Mouse (Mus musculus) lung, postnatal 4 days (tissue): ENCODE measurements at regions not wholly inside any gene's neighbourhood (a gene's known extent, or its start where the extent isn't known, plus 50 kb on each side); places are given as distances from the start of the nearest gene placed in this dataset.

Experiments
- DNase-seq, 2 experiments: peaks; one replicate each; pipeline ENCODE4 v3.0.0; 2021

DNA sequence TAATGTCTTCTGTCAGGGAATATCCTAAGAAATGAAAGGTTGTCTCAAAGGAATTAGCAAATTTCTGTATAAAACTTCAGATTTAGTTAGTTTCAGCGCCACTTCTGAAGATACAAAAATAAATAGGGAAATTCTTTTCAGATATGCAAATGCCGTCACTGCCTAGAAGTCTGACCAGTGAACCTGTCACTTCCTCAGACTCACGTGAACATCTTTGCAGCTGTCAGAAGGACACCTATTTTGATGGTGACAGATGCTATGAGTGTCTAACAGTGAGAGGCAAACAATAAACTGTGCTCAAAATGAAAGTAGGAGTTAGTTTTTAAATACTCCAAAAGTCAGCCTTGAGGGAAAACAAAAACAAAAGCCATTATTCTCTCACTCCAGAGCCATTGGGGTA, 57.5 kb upstream of the Igf1r start:
- no peak for DNase-seq

DNA sequence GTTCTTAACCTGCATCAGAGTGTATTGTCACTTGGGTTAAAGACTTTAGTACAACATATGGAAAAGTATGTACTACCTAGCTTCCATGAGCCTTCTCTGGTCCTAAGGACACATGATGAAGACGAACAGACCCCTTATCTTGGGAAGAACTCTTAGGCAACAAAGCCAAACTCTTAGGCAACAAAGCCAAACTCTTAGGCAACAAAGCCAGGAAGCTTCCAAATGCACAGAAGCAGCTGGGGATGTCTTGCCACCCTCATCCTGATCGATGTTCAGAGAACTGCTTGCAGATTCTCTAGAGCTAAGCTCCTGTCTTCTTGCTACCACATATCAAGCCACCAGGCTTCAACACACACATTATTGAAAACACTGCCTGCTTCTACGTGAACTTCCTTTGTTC, 59.7 kb upstream of the Igf1r start:
- no peak for DNase-seq

DNA sequence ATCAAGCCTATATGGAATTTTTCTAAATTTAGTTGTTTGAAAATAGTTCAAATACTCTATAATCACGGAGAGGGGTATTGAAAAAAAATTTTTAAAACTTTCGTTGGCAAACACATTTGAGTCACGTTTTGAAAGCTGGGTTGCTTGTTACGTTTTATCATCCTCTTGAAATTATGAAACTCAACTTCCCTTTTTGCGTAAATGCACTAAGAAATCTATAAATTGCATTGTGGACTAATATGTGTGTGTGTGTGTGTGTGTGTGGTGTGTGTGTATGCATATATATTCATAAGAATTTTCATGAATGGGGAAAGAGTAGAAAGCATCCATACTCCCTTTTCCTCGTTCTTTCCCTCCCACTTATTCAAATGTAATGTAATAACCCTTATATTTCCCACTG, 69.6 kb upstream of the Igf1r start:
- no peak for DNase-seq

DNA sequence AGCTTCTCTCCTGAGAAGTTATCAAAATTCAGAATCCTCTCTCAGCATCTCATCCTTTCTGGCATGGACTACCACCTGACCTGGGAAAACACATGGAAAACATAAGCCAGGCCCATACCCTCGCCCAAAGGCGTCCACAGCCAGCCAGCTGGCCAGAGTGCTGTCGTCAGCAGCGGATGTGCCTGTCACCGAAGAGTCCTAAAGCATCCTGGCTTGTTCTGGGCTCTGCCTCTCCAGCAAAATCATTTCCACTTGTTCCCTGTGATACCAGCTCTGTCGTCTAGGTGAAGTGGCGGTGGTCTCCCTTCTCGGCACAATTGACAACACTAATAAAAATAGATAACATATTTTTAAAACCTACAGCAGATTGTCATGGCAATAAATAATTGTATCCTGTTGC, 70.0 kb upstream of the Igf1r start:
- no peak for DNase-seq

DNA sequence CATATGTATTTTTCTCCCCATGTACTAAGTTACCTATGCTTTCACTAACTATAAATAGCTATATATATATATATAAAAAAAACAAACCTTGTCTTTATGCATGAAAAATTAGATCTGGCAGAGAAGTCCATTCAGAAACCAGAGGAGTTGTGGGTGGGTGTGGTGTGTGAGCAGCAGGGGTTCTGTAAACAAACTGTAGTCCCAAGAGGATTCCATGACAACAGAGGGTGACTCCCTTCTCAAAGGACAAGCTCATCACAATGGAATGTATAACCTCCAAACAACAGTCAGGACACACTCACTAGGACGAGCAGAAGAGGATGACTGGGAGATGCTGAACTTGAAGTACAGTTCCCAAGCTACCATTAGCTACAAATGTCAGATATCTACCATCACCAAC, 74.4 kb upstream of the Igf1r start:
- no peak for DNase-seq

DNA sequence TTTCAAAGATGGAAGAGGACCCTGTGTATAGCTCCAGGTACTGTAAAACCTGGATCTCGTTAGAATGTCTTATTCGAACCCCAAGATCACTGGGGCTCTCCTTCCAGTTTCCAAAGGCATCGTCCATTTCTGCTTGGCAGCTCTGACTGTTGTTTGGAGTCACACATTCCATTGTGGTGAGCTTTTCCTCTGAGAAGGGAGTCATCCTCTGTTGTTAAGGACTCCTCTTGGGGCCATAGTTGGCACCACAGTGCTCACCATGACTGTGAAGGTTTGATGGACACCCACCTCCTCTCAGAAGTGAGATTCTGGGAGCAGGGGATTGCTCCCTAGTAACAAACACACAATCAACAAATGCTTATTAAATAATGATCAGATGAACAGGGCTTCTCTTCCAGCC, 75.0 kb upstream of the Igf1r start:
- no peak for DNase-seq

DNA sequence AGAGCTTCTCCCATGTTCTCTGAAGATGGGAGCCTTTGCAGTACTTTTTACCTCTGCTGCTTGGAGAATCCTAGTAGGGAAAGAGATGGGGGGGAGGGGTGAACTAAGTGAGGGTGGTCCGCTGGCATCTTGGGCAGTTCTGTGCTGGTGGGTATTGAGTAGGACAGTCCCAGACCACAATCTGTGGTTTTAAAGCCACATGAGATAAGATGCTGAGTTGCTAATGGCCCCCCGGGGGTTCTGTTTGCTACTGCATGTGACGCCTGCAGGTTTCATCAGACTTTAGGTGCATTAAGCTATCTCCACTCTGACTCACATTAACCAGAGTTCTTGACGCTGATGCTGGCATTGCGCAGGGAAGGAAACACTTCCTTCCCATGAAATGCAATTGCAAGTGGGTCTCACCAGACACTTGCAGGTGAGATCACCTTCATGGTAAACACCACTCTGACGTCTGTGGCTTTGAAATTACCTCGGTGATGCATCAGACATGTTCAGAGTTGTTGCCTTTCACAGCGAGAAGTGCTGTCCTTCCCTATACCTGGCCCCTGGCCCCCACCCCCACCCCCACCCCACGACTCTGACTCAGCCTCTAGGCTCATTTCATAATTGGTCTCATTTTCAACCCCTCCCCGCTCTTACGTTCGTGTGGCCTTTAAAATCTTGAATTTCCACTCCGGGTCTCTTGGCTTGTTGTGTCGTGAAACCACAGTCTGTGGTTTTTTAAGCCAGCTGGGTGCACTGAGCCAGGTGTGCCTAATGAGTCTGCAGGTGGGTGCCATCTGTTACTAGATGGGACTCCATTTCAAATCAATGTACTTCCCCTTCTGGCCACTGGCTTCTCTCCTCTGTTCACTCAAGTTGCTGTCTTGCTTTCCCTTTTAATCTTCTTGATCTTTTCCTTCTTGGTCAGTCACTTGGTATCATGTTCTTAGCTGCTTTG, 94.8 kb upstream of the Synm start:
- DNase-seq, result no peak

DNA sequence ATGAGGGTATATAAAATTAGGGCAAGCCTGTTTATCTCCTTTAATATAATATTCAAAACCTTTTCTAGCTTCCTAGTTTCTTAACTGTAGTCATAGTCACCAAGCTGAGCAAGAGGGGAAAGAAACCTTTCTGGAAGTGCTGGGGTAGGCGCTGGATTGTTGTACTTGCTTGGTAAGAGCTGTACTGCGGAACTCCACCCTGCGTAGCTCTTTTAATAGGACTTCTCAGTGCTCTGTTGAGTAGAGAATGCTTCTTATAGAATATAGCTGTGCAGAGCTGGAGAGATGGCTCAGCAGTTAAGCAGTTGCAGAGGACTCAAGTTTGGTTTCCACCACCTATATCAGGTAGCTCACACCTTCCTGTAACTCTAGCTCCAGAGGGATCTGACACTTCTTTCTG, 93.3 kb upstream of the Synm start:
- no peak for DNase-seq

DNA sequence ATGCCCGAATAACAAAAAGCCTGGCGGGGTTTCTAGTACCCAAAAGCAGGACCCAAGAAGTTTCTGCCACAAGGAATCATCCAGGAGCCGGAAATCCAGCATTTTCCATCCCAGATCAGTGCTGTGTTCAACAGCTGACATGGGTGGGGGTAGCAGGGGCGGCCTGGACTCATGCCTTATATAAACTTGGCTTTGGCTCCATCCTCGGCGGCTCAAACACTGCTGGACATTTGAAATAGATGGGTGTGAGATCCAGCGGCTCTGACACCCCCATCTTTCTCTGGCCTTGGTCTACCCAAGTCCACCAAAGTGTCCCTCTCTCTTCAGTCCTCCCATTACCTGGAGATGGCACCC, 89.9 kb upstream of the Synm start:
- DNase-seq, result peak; percentile 40 to 41

DNA sequence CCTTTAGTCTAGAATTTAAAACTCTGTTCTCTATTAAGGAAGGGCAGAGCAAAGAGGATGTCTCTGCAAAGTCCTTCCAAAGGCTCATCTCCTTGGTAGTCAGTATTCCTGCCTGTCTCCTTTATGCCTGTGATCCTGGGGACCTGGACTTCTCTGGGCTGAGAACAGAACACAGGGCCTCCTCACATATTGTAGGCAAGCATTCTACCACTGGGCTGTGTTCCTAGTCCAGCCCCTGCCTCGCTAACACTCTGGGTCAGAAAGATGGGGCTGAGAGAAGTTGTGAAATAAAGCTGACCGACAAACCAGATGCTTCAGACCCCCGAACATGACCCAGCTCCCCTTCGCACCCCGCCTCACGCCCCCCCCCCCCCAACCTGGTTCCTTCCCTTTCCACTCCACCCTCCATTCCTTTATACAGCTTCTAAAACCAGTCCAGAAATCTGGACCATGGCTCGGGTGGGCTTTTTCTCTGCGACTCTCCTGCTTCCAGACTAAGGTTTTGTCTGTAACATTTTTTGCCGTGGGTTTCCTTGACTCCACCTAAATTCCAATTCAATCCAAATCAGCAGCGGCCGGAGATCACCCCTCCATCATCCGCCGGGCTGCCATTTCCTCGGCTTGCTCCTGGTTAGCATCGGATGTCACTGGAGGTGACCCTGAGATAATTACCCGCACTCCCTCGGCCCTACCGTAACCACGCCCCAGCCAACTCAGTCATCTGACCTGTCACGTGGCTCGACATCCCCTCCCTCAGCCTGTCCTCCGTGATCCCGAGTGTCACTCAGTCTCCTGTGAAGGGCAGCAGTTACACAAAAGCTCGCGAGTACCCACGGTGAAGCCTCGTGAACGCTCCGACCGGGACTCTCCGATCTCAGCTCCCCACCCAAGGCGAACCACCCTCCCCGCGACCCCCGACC, 89.3 kb upstream of the Synm start:
- DNase-seq, result peak; percentile 69 to 75

DNA sequence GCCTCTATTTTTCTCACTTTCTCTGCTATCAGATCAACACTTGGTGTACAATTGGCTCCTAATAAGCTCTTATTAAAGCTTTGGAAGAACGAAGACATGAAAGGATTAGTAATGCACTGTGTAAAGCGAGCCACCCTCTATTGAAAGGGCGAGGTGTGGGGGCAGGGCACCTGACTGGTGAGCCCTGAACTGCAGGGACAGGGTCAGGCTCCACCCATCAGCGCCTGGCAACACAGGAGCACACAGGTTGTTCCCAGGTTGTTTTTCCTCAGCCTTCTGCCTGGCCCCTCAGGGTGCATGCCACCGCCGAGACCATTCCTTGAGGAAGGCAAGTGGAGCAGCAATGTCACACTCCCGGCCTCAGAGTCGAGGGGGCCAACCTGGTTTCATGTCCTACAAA, 87.3 kb upstream of the Synm start:
- DNase-seq, result peak in 1 of 2 experiments; percentile 27

DNA sequence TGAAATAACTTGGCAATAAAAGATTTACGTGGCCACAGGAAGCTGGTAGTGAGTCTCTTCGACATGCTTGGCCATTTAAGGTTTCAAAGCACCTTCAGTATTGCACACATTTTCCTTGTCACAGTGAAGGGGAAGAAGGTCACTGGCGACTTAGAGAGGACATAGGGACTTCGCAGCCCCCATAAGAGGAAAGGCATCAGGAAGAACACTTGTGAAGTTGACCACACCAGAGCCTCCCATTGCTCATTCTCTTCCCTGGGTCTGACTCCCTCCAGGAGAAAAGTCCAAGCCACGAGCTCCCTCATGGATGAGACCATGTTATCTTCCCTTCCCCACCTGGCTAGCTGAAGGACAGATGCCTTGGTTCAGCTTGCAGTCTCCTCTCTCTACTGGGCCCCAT, 77.4 kb upstream of the Synm start:
- DNase-seq, result no peak

DNA sequence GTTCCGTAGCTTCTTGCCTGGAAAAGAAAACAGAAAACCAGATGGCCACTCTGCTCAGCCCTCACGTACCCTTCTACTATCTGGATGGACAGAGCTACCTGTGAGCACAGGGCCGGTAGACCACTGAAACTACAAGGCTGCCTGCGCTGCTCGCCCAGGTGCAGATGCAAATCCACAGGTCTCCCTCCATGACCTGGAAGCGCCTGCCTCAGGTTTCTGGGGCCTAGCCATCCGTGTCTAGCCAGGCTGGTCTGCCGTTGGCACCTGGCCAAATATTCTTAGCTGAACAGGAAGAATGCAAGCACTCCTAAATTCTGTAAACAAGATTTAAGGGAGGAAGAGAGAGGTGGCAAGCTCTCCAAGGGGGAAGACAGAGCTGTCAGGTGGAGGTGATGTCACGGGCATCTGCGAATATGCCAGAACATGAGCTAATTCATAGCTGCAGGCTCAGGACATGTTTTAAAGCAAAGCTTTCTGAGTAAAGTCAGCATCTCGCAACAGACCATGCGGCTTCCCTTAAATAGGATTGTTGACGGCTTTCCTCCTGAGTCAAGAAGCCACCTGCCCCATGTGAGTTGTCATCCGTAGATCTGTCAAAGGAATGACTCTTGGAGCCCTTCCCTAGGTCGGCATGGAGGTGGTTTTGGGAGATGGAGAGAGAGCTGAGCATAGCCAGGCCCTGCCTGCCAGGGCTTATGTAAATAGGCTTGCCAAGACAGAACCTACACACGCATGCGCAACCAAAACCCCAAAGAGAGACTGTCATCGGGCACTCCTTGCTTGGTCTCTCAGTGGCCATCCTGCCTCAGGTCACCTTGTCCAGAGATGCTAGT, 76.8 kb upstream of the Synm start:
- DNase-seq, result peak; percentile 13 to 29

DNA sequence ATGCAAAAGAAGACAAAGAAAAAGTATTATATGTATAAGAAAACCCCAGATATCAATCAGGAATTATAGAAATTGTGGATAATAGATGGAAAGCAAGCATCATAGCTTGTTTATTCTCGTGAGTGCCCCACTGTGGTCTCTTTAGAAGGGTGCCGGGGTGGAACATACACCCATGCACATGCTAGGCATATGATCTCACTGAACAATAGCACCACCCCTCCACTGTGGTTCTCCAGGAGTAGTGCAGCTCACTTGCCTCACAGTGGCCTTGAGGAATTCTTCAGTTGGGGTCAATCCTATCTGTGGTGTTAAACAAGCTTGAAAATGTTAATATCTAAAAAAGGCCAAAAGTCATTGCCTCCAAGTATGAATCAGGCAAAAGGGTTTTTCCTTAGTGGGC, 72.2 kb upstream of the Synm start:
- peak in 1 of 2 experiments; percentile 11 for DNase-seq

DNA sequence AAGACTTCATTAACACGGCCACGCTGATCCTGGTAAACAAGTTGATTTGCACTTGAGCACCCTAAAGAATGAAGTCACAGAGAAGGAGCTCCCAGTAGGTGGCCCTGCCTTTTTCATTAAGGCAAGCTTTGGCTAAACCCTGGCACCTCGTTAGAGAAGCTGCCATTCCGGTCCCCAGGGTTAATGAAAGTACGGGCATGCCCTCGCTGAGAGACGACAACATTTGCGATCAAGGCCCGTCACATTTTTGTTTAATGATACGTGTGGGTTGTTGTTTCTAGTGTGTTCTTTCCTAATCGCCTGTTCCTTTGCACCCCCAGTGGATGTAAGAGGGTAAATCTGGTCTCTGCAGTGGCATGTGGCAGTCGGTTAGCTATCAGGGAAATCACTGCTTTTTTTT, 67.8 kb upstream of the Synm start:
- DNase-seq, result no peak

DNA sequence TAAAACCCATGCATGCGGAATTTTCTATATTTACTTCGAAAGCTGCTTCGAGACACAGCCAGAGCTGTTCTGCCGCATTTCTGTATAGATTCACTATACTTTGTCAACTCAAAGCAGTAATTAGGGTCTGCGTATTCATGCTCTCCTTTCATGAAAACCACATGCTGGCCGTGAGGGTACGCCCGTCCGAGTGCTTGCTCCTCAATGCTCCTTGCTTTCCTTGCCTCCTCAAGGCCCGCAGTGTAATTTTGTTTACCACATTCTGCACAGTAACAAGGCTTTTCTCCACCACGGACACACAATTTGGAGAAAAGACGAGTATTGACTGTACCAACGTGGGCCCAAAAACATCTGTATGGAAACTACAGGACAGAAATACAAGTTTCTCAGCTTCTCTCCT, 67.4 kb upstream of the Synm start:
- DNase-seq, result peak in 1 of 2 experiments; percentile 2

DNA sequence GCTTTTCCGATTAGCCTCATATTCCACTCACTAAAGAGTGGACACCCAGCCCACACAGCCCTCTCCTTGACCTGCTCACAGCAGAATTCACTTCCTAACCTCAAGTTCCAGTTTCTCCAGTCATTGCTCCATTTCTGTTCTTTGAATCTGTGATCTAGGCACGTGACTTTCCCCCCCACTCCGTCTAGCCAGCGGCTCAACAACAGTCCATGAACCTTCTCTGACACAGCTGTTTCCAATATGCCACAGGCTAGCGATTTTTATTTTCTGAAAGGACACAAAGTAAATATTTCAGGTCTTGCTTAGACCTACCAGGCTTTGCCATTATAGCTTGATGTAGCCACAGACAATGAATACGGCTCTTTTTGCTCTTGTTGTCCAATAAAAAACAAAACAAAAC, 66.8 kb upstream of the Synm start:
- peak in 1 of 2 experiments; percentile 11 for DNase-seq

DNA sequence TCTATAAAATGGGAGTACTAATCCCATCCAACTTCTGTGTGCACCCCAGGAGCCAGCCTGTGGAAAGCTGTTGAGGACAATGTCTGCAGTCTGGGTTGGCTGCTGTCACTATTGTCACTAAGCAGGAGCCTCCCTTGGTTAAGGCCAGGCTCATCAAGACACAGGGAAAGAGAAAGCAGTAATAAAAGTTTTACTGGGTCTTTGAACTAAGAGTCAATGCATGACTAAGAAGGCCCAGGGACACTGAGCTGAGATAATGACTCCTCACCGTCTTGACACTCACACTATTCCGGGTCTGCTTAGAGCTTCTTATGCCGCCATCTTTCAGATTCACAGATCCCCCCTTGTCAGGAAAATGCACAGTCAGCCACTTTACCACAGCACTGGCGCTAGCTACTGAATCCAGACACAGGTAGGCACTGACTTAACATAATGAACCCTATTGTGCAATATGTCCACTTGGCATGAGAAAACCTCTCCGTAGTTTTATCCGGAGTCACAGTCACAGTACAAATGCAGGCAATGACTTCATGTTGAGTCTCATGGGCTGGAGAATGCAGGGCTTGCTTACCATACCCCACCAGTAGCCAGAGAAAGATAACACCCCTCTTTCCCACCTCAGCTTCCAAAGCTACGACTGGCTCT, 66.2 kb upstream of the Synm start:
- DNase-seq, result peak in 1 of 2 experiments; percentile 3

DNA sequence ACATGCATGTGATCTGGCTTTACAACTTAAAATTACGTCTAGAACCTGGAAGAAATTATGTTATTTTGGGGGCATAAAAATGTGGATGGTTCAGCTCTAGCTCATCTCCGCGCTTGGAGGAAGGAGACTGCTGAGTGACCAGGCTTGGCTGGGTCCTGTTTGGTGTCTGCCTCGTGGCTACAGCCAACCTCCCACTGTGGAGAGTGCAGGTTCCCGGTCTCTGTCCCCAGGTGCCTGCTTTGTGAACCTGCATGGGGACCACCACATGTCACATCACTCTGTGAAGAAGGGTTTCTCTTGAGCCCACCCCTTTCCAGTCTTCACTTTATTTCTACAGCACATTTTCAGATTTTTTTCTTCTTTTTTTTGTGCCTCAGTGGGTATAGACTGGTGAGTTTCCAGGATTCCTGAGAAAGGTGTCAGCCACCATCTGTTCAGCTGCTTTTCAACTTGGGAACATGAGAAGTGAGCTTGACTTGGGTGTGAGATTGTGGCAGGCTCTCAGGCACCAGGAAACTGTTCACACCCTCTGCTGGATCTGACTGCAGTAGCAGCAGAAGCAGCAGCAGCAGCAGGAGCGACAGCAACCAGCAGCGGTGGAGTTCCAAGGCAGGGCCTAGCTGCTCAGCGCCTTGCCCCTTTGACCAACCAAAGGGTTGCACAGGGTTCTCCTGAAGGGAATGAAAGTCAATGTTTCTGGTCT, 64.6 kb upstream of the Synm start:
- DNase-seq, result peak in 1 of 2 experiments; percentile 10

DNA sequence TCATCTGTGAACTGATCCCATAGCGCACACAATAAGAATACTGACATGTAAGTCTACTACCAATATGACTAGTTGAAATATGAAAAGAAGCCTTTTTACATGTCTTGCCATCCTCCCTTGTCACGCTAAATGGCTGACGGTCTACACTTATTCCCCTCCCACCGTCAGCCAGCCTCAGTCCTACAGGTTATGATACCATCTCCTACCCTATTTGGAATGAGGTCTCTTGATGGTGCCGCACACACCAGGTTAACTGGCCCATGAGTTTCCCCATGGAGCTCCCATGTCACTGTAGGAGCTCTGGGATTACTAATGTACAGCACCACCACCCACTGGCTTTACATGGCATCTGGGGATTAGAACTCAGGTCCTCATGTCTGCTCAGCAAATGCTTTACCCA, 60.0 kb upstream of the Synm start:
- peak in 1 of 2 experiments; percentile 5 for DNase-seq

DNA sequence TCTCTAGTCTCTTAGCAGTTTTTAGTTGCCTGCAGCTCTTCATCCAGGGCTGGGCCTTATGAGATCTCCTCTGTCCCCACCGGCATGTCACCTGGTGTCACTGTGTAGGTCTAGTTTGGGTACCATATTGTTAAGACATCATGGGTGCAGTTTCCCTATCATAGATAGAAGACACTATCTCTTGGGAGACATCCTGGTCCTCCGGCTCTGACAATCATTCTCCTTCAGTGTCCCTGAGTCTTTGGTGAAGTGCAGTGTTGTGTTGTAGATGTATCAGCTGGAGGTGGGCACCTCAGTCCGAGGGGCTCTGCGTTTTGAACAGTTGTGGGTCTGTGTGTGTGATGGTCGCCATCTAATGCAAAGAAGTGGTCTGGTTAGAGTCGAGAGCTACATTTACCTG, 58.0 kb upstream of the Synm start:
- DNase-seq, result no peak

DNA sequence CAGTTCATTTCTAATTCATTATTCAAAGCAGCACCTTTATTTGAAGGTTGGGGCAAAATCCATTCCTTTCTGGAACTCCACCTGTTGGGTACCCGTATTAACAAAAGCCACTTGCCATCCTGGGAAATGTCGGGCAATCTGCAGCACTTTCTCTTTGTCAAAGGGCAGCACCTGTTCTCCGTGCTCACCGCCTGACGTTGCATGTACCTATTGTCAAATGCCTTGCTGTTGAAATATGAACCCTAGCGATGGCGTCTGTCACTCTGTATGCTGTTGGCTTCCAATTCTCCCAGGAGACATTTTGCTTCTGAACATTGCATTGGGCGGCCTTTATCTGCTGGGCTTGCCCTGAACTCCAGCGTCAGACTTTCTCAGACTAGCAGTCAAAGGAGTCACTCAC, 55.3 kb upstream of the Synm start:
- peak in 1 of 2 experiments; percentile 14 for DNase-seq
